Mouse (Mus musculus) midbrain, postnatal 0 days (tissue): ENCODE measurements around the gene Ppil6. TPM values are rescaled to one million over a fixed set of nuclear protein-coding genes. Genes with fewer than 3 reads are reported as not detected.

Experiments used
- ATAC-seq: fragments of 200-750 bp; cut with Nextera tagmentation; 2 replicates; pipeline ENCODE4 v1.8.0; 2017; ENCODE audit warnings: moderate number of reproducible peaks, mild to moderate bottlenecking, moderate TSS enrichment, moderate library complexity; ENCODE audit not compliant: low FRiP score
- DNase-seq: peaks from one replicate; pipeline ENCODE4 v3.0.0-alpha.2; 2015; ENCODE audit warnings: low spot score
- H3K27ac ChIP-seq: fragments of 300-500 bp; sonication (generic); 2 replicates; pipeline ENCODE4 v1.5.1; 2014; ENCODE audit warnings: low read depth, mild to moderate bottlenecking, low read length, mixed read lengths
- H3K27me3 ChIP-seq: fragments of 300-500 bp; sonication (generic); 2 replicates; pipeline ENCODE4 v1.6.1; 2014; ENCODE audit warnings: low read length, control low read depth, mixed read lengths; ENCODE audit not compliant: insufficient read depth
- H3K36me3 ChIP-seq: fragments of 300-500 bp; sonication (generic); 2 replicates; pipeline ENCODE4 v1.6.1; 2014; ENCODE audit warnings: low read length, control low read depth, mixed read lengths; ENCODE audit not compliant: insufficient read depth
- H3K4me1 ChIP-seq: fragments of 300-500 bp; sonication (generic); 2 replicates; pipeline ENCODE4 v1.6.1; 2014; ENCODE audit warnings: mild to moderate bottlenecking, control low read depth, antibody characterized with exemption, low read length, mixed read lengths; ENCODE audit not compliant: insufficient read depth
- H3K4me2 ChIP-seq: fragments of 300-500 bp; sonication (generic); 2 replicates; pipeline ENCODE4 v1.6.1; 2014; ENCODE audit warnings: low read depth, mild to moderate bottlenecking, low read length, mixed read lengths; ENCODE audit not compliant: poor library complexity, severe bottlenecking
- H3K4me3 ChIP-seq: fragments of 300-500 bp; sonication (generic); 2 replicates; pipeline ENCODE4 v1.5.1; 2014; ENCODE audit warnings: low read depth, mild to moderate bottlenecking, low read length, moderate library complexity
- H3K9ac ChIP-seq: fragments of 300-500 bp; sonication (generic); replicated peaks from 2 replicates; pipeline ENCODE4 v1.6.1; 2014; ENCODE audit warnings: mild to moderate bottlenecking, low read length, moderate library complexity, mixed read lengths; ENCODE audit not compliant: poor library complexity, severe bottlenecking
- H3K9me3 ChIP-seq: fragments of 300-500 bp; sonication (generic); 2 replicates; pipeline ENCODE4 v1.6.1; 2016; ENCODE audit warnings: low read length, control low read depth
- CTCF ChIP-seq: IDR thresholded peaks from 2 replicates; pipeline ENCODE4 v1.5.1; 2016; ENCODE audit warnings: antibody characterized with exemption, mild to moderate bottlenecking
- WGBS: fragments of 180-500 bp; shearing (Covaris S2); extraction: QIAGEN DNeasy Blood & Tissue Kit; methylation state at CpG from one replicate; pipeline ENCODE4 v1.1.7; 2014; 5-methylcytosine and 5-hydroxymethylcytosine counted together
- polyA plus RNA-seq: library from polyadenylated mRNA; unstranded; fragments of >200 nt; fragmentation: Nextera tagmentation; extraction: Ambion mirVana; gene quantifications from 2 replicates; pipeline ENCODE4 v1.2.1, GENCODE M21; 2015
- total RNA-seq: library from RNA; depleted of rRNA; stranded (reverse); fragments of >200 nt; gene quantifications from 2 replicates; pipeline ENCODE4 v1.2.3, GENCODE M21; 2014

Gene Ppil6
- total and polyA plus RNA-seq, 2 experiments from 2014 or later: 2.3 to 5.3 TPM

- H3K9me3 ChIP-seq: no peaks in the 10 kb centered on the region
- no peak overlapping the region for H3K4me3 ChIP-seq
- H3K27ac ChIP-seq: no peak overlapping the region
- no peak overlapping the region for H3K9ac ChIP-seq
- no peaks in the 10 kb centered on the region for H3K27me3 ChIP-seq
- TF ChIP-seq CTCF: no peak
- WGBS: 82% methylated on average over 7 of the region's 7 CpGs
- DNase-seq (peak; percentile 41), ATAC-seq (no peak)
- H3K4me1 ChIP-seq: no peaks in the 10 kb centered on the region
- no peak overlapping the region for H3K4me2 ChIP-seq
- H3K36me3 ChIP-seq: peaks cover 19% of the 10 kb centered on the region; the same call in 1 of the 2 replicates
Measured at GRCm38 (mm10) chr10:41482446-41482845, 7.8 kb upstream of the Ppil6 start.

- no peak for TF ChIP-seq CTCF
- no peak overlapping the region for H3K4me2 ChIP-seq
- WGBS: 91% methylated on average over 16 of the region's 16 CpGs
- H3K27ac ChIP-seq: no peak overlapping the region
- ATAC-seq (no peak), DNase-seq (no peak)
- H3K9me3 ChIP-seq: no peaks in the 10 kb centered on the region
- no peaks in the 10 kb centered on the region for H3K27me3 ChIP-seq
- H3K36me3 ChIP-seq: peaks cover 19% of the 10 kb centered on the region; the same call in 1 of the 2 replicates
- no peak overlapping the region for H3K9ac ChIP-seq
- H3K4me1 ChIP-seq: no peaks in the 10 kb centered on the region; the same call in none of the 2 replicates
- H3K4me3 ChIP-seq: no peak overlapping the region
Measured at GRCm38 (mm10) chr10:41485778-41486177, 4.5 kb upstream of the Ppil6 start.

- WGBS: 62% methylated on average over 14 of the region's 14 CpGs
- no peak overlapping the region for H3K4me3 ChIP-seq
- H3K4me2 ChIP-seq: no peak overlapping the region
- ATAC-seq: no peak
- DNase-seq: no peak
- peaks cover 19% of the 10 kb centered on the region; the same call in 1 of the 2 replicates for H3K36me3 ChIP-seq
- no peaks in the 10 kb centered on the region; the same call in none of the 2 replicates for H3K4me1 ChIP-seq
- no peaks in the 10 kb centered on the region for H3K27me3 ChIP-seq
- H3K27ac ChIP-seq: no peak overlapping the region
- no peak overlapping the region for H3K9ac ChIP-seq
- TF ChIP-seq CTCF: no peak
- no peaks in the 10 kb centered on the region for H3K9me3 ChIP-seq
Measured at GRCm38 (mm10) chr10:41486506-41487170, 3.6 kb upstream of the Ppil6 start.

GRCm38 (mm10) chr10:41488877-41489276 is 1.4 kb upstream of the Ppil6 start:
- Histone ChIP-seq H3K4me2 (peak overlapping the region; percentile 92), H3K27ac (no peak overlapping the region), H3K4me3 (peak overlapping the region; percentile 76; the same call in 1 of the 2 replicates), H3K9me3 (no peaks in the 10 kb centered on the region), H3K4me1 (no peaks in the 10 kb centered on the region; the same call in none of the 2 replicates), H3K27me3 (no peaks in the 10 kb centered on the region), H3K9ac (0 out of 2 replicates have a peak overlapping the region, but pooled peaks have one; percentile 81), H3K36me3 (peaks cover 17% of the 10 kb centered on the region; the same call in 1 of the 2 replicates)
- TF ChIP-seq CTCF: no peak
- 43% methylated on average over 7 of the region's 7 CpGs for WGBS
- ATAC-seq: no peak
- no peak for DNase-seq

- DNase-seq: no peak
- Histone ChIP-seq H3K4me2 (peak overlapping the region; percentile 92), H3K4me1 (no peaks in the 10 kb centered on the region; the same call in none of the 2 replicates), H3K36me3 (peaks cover 13% of the 10 kb centered on the region; the same call in 1 of the 2 replicates), H3K9ac (peak overlapping the region; percentile 81), H3K27ac (no peak overlapping the region), H3K9me3 (no peaks in the 10 kb centered on the region), H3K4me3 (peak overlapping the region; percentile 76), H3K27me3 (no peaks in the 10 kb centered on the region)
- ATAC-seq: no peak; the same call in 1 of the 2 replicates
- 41% methylated on average over 8 of the region's 8 CpGs for WGBS
- TF ChIP-seq CTCF: peak; percentile 3; the same call in 1 of the 2 replicates
Measured at GRCm38 (mm10) chr10:41489294-41489693, 945 bp upstream of the Ppil6 start.

- Histone ChIP-seq H3K36me3 (peaks cover 11% of the 10 kb centered on the region; the same call in 1 of the 2 replicates), H3K27ac (no peak overlapping the region; the same call in 1 of the 2 replicates), H3K27me3 (no peaks in the 10 kb centered on the region), H3K4me2 (peak overlapping the region; percentile 92), H3K9me3 (no peaks in the 10 kb centered on the region), H3K4me3 (peak overlapping the region; percentile 76), H3K9ac (peak overlapping the region; percentile 81), H3K4me1 (no peaks in the 10 kb centered on the region; the same call in none of the 2 replicates)
- ATAC-seq (peak; percentile 29), DNase-seq (no peak)
- under 1% methylated on average over 29 of the region's 29 CpGs for WGBS
- TF ChIP-seq CTCF: no peak
Measured at GRCm38 (mm10) chr10:41490518-41490873, 257 bp downstream of the Ppil6 start.
